Mouse (Mus musculus) frontal cortex, postnatal 36 days (tissue): ENCODE measurements at regions not wholly inside any gene's neighbourhood (a gene's known extent, or its start where the extent isn't known, plus 50 kb on each side); places are given as distances from the start of the nearest gene placed in this dataset.

Source experiments
- DNase-seq, 2 experiments: peaks; one replicate each; pipeline ENCODE4 v3.0.0; 2022; ENCODE audit warnings: low spot score in 2 of 2

GRCm38 (mm10) chr12:49732351-49732750 is 347.4 kb downstream of the Gm43517 start:
- no peak for DNase-seq

DNA sequence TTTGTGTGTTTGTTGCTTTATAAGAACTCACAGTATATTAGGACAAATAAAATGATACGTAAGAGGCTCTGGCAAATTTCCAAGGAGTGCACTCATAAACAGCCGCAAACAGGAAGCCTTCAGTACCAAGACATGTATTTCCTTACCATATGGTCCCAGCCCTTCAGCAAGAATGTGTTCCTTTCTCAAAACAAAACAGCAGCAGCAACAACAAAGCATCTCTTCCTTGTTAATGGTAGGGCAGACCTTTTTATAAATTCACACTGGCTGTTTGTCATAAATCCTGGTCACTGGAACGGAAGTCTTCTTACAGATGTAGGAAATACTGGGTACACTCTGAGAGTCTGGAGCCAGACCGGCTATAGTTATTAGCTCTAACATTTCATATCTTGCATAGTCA is 352.1 kb downstream of the Gm43517 start:
- DNase-seq = no peak

- DNase-seq = peak; percentile 28 to 51
Measured at GRCm38 (mm10) chr12:49739960-49740740, 355.2 kb downstream of the Gm43517 start.

DNA sequence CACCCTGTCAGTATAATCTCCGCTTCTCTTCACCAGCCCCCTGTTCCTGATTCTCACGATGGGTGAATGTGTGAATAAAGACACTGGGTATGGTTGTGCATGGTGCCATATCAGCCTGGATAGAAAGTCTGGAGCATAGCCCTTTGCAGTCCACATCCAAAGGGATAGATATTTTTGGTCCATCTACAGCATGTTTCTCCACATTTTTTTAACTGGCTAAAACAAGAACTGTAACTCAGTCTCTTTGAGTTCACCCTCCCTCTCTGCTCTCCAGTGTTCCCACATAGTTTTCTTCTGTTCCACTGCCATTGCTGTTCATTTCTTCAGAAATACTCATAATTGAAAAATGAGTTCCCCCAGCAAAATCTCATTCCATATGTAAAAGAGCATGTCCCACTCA is 358.4 kb downstream of the Gm43517 start:
- peak in 1 of 2 experiments; percentile 38 for DNase-seq

DNA sequence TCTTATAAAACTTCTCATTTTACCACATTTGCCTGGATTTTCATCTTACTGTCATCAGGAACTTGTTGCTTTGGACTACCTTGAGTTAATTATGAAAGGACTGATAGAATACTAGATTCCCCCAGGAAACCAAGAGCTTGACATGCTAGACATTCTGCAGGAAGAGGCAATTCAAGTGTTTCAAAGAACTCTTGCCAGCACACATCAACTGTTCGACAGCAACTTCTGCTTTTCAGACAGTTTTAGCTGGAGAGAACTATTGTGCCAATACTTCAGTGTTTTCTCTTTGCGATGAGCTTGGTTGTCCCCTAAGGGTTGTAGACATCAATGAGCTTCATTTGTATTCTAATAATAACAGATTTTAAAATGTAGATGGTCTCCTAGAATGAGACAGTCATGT is 362.1 kb downstream of the Gm43517 start:
- no peak for DNase-seq

DNA sequence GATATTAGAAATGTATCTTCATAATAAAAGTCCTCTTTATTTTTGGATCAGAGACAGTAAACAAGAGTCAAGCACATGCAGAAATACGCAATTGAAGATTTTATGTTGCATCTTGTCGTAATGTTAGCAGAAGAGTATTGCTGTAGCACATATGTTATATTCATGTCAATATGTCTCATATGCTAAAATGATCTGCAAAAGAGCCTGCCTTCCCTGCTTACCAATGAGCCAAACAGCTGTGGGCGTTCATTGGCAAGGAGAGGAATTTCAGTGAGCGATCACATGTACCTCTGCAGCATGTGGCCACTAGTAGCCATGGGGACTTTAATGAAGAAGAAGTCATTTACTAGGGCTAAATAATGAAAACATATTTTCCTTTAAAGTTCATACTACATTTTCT is 373.4 kb downstream of the Gm43517 start:
- DNase-seq = peak in 1 of 2 experiments; percentile 9

DNA sequence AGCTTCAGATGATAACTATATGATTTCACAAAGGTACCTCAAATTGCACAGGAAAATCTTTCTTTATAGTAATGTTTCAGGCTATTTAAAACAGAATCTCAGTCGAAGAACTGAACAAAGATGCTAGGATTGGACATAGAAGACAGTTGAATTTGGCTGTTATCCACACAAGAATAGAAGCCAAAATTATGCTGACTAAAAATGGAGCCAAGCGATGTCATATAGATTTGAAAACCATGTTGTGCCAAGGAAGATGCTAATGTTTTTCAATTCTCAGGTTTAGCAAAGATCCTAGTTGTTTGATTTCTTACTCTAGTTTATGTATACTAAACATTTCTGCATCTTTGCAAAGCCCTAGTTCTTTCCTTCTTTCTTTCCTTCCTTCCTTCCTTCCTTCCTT is 379.6 kb downstream of the Gm43517 start:
- DNase-seq = no peak

DNA sequence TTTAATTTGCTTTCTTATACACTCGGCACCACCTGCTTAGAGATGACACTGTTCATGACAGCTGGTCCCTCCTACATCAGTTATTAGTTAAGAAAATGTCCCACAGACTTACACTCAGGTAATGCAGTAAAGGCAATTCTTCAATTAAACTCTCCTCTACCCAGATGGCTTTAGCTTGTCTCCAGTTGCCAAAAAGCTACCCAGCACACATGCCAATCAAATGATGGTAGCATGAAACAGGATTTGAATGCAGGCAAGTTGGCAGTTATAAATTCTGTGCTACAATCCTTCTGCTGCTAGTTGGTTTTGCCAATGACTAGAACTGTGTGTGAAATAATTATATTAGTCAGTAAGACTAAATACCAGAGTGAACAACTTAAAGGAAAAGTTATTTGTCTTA is 423.4 kb downstream of the Gm43517 start:
- DNase-seq = no peak

- no peak for DNase-seq
Measured at GRCm38 (mm10) chr12:49814653-49815052, 429.7 kb downstream of the Gm43517 start.

DNA sequence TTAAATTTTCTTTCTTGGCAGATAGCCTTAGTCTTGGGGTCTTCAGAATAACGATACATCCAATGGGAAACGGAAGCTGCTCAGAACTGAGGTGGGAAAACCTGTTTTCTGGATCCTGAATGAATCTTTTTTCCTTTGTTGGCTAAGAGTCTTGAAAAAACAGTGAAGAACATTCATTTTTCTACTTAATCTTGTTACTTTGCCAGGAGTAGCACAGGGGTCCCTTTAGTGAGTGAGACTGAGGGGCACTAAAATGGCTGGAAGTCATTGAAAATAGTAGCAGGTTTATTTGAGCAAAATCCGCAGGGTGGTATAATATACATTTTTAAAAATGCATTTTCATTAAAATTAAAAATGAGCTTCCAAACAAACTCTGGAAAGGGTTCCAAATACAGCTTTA is 442.8 kb downstream of the Gm43517 start:
- no peak for DNase-seq

- DNase-seq = no peak
Measured at GRCm38 (mm10) chr12:49828553-49828952, 443.6 kb downstream of the Gm43517 start.

DNA sequence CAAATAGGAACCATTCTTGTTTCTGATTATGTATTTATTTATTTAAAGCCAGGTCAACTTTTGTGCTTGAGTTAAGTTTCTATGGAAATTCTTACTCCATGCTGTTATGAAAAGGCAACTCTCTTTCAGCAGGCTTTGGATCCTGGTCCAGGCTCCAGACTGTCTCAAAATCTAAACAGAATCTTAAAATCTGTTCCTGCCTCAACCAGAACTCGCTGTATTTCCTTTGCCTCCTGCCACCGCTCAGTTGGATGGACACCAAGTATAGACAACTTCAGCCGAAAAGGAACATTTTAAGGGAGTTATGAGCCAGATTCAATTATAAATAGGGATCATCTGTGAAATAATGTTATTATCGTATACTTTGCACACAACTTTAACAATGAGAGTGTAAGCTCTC is 445.7 kb downstream of the Gm43517 start:
- peak in 1 of 2 experiments; percentile 15 for DNase-seq

DNA sequence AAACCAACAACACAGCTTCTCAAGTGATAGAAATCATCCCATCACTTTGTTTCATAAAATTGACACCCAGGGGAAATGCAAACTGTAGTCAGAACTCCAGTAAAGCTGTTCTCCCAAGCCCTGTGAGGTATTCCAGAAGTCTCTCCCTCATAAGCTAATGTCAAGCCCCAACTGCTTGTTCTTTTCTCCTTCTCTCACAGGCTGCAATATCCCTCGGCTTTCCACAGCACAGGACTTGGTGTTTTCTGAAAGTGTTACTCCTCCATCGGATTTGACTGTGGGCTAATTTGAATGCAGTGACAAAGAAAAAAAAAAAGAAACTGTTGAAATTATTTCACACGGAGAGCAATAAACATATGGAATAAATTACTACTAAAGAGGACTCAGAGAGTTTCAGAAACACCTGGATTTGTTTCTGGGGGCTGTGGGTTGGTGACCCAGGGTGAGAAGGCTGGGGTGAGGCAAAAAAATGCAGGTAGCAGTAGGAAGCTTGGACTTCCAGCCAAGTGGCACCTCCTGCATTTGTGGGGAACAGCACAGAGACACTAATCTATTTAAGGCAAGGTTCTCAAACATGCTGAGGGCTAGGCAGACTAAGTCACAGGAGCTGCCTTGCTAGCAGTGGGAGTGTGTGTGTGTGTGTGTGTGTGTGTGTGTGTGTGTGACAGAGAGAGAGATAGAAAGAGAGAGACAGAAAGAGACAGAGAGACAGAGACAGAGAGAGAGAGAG is 447.3 kb downstream of the Gm43517 start:
- DNase-seq = peak; percentile 33

DNA sequence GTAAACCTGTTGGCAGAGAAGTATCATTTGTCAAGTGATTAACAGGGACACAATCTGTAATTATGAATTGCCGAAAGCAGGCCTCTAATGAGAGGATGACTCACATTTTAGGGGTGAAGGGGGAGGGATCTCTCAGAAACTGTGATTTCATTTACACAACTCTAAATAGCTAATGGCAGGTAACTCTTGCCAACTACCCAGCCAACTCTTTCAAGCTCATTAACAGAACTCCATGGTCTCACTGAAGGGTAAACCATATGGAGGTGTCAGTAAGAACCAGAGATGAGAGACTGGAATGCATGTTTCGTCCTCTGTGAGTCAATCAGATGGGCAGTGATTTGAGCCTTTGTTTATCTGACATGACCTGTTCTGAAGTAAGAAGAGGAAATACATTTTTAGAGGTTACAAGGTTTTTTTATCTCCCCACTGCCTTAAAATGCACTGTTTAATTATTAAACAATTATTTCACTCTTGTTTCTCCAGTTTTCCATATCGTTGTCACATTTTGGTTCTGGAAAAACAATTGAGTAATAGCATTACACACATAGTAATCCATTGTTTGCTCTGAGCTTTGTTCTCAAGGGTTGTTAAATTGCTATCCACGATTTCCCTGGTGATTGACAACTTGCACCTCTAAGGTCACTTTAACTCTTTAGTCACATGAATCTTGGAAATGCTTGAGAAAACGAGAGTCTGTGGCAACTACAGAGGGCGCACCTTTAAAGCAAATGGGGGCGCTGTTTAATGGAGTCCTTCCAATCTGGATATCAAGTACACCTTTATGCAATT is 451.5 kb downstream of the Gm43517 start:
- DNase-seq = no peak

- peak in 1 of 2 experiments; percentile 10 for DNase-seq
Measured at GRCm38 (mm10) chr12:49885507-49885906, 500.5 kb downstream of the Gm43517 start.

- DNase-seq = no peak
Measured at GRCm38 (mm10) chr12:49887246-49887645, 502.3 kb downstream of the Gm43517 start.

DNA sequence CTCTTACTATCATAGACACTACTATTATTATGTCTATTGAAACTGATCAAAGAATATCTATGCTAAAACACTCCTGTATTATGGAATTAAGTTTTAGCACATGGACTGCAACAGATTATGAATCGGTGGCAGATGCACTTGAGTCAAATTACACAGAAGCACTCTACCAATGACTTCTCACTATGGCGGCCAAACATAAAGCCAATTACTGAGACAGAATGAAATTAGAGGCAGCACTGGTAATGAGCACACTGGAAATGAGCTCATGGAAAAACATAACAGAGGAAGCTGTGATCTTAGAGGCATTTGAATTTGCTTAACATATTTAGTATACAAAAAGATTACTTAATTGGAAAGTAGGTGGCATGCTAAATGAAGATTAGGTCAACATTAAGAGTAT is 512.8 kb downstream of the Gm43517 start:
- no peak for DNase-seq

GRCm38 (mm10) chr12:49915691-49916090 is 530.7 kb downstream of the Gm43517 start:
- DNase-seq = no peak

GRCm38 (mm10) chr12:49921608-49922007 is 536.6 kb downstream of the Gm43517 start:
- DNase-seq = peak in 1 of 2 experiments; percentile 21

DNA sequence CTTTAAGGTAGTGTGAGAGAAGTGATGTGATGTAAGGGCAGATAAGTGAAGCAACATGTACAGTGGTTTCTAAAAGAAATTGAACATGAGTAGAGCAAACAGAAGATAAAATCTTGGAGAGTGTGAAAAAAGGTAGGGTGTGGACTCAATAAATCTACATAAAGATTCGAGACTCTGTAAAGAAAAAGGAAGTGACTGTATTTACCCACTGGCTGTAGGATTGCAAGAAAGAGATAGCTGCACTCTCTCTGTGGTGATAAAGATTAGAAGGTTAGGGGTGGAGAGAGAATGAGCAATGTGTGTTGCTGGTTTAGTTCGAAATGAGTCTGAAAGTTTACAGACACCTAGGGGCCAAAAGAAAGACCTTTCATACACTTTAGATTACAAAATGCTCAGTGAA is 555.8 kb downstream of the Gm43517 start:
- no peak for DNase-seq

DNA sequence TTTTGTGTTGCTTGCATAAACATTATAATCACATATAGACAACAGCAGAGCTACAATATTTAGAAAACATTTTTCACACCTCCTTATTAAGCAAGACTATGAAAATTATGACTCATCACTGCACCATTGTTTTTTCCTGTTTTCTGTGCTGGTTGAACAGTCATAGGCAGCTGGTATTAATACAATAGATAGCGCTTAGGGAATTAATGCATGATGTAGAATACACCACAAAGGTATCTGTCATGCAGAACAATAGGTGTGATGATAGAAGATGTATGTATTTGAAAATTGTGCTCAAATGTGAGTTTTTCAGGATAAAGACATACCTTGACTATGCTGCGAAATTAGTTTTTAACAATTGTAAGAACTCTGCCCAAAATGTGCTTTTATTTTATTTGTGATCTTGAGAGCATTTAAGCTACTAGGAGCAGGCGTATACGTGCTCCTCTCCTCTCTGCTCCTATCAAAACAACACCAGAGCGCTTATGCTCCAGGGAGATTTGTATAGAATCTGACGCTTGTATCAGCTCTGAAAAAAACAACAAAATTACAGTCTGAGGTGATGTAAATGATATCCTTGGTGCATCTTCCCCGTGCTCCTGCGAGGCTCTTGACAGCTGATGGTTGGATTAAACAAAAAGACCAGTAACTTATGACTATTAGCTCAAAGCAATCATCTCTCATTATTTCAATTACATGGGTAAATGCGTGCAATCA is 560.1 kb downstream of the Gm43517 start:
- no peak for DNase-seq
